Mouse (Mus musculus): ENCODE results near the gene Plppr2.
A peak's percentile ranks its signal among the peaks of the same experiment; 100 is the strongest.

Gene Plppr2

DNA sequence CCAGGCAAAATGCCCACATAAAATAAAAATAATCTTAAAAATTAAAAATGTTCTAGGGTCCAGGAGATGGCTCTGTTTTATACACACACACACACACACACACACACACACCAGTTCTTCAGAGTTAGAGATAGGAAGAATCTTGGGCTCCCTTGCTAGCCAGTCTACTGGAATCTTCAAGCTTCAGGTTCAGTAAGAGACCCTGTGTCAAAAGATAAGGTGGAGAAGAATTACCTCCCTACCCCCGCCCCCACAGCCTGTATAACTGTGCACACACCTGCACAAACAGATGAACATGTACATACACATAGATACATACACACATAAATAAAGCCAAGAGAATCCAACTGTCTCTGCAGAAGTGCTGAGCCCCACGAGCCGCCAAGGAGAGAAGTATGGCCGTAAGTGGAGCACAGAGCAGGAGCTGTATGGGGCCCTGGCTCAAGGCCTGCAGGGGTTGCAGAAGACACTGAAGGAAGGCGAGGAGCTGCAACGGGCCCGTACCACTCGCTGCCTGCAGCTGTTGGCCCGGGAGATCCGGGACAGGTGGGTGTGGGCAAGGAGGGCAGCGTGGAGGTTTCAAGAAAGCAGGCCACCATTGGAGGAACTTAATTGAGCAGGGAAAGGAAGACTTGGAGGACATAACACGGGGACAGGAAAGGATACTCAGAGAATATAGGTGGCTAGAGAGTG, 4.2 kb upstream of the Plppr2 start:
- no peak for DNase-seq

- no peak for DNase-seq
Observed at GRCm38 (mm10) chr9:21934021-21934420, 2.8 kb upstream of the Plppr2 start.

DNA sequence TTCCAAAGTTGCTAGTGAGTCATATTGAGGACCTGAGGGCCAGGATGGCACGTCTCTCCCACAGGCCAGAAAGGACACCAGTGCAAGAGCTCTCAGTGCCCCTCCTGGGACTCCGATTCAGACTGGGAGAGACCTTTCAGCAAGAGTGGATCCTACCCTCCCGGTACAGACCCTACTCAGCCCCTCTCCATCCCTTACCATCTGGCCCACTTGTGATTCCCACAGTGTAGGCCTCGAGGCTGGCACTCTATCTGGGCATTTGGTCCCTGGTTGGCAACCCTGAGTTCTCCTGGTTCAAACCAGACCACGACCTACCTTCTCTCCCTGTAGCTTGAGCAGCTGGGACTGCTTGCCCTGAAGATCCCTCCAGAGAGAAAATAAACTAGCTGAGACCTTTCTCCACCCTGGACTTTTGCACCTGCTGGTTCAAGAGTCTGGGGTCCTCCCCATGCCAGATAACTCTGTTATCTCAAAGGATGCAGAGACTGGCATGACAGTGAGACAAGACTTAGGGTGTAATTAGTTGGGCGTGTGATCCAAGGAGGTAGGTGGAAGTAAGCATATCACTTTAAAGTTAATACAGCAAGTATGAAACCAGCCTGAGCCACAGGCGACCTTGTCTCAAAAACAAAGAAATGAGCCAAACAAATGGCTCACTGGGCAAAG, 1.2 kb upstream of the Plppr2 start:
- no peak for DNase-seq

DNA sequence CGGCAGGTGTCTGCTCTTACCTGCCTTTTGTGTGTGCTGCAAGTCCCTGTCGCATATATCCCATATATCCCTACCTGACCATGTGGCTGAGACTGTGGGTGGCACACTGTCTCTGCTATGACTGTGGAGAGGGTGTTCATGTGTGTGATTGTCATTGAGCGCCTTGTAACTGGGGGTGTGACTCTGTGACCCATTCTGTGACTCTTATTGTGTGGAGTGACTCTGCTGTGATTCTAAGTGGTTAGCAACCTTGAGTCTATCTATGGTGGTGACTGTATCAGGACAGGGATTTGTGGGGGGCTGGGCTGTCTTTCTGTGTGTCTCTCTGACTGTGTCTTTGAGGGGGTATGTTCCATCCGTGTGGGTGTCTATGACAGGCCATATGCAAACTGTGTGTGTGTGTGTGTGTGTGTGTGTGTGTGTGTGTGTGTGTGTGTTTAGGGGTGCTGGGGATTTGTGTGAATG, 910 bp downstream of the Plppr2 start:
- no peak for DNase-seq

- no peak for DNase-seq
Observed at GRCm38 (mm10) chr9:21938234-21938855, 1.5 kb downstream of the Plppr2 start.

GRCm38 (mm10) chr9:21943046-21943445, 6.2 kb downstream of the Plppr2 start:
- DNase-seq, result no peak

DNA sequence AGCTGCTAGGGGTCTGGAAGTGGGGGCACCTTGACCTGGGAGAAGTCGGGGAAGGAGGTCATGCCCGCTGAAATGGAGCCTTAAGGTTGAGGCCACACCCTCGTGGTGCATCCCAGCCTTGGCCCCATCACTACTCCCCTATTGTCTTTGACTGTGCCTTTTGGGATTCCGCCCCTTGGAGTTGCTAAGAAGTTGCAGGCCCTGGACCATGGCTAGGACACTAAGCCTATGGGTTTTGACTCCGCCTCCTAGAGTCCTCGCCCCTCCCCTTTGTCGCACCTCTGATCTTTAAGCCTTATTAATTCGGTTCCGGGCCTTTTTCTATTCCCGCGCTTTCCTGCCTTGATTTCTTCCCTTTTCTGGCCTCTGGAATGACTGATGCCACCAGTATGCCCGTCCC, 6.8 kb downstream of the Plppr2 start:
- no peak for DNase-seq

- DNase-seq, result no peak
Observed at GRCm38 (mm10) chr9:21944267-21944666, 7.4 kb downstream of the Plppr2 start.

DNA sequence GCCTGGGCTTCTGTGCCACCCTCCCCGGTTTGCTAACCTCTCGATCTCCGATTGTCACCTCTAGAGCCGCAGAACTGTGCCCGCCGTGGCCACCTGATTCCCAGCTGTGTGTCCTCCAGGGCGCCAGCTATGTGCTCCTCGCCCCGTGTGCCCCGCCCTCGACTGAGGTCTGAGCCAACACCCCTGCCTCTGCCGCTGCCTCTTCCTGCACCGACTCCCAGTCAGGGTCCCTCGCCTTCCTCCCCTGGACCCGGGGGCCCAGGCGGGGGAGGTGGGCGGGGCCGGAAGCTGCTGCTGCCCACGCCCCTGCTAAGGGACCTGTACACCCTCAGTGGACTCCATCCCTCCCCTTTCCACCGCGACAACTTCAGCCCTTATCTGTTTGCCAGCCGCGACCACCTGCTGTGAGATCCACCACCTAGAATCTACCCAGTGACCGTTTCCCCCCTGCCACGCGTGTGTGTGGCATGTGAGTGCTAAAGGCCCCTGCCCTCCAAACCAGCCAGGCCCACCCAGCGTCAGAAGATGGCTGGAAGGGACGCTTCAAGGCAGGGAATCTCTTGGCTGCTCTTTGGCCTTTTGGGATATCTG, 10.8 kb downstream of the Plppr2 start:
- DNase-seq, result no peak

DNA sequence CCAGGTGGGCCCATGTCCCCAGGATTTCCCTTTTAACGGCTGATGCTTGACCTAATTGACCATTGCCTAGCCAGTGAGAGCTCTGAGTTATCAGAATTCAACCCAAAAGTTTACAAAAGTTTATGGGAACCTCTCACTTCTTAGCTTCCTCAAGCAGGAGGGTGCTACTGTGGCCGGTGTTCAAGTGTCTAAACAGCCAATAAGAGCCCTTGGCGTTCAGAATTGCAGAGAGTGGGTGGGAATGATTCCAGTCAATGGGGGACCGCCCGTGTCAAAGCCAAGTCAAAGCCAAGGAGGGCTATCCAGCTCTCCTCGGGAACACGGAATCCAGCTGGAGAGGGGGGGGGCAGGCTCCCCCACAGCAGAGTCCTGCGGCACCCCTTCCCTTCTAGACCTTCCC, 11.3 kb downstream of the Plppr2 start:
- no peak for DNase-seq

DNA sequence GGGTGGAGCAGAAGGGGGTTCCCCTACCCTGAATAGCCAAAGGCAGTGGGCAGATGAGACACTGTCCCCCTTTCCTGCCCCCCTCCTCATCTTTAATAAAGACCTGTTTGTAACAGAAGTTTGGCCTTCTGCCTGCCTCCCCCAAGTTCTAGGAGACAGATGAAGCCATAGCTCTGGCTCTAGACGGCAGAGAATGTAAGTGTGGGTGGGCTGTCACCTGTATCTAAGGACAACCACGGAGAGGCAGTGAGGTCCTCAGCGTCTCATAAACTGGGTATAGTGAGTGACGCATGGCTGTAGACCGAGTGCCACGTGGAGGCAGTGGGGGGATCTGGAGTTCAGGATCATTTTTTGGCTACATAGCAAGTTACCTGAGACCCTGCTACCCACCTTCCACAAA, 12.0 kb downstream of the Plppr2 start:
- no peak for DNase-seq

DNA sequence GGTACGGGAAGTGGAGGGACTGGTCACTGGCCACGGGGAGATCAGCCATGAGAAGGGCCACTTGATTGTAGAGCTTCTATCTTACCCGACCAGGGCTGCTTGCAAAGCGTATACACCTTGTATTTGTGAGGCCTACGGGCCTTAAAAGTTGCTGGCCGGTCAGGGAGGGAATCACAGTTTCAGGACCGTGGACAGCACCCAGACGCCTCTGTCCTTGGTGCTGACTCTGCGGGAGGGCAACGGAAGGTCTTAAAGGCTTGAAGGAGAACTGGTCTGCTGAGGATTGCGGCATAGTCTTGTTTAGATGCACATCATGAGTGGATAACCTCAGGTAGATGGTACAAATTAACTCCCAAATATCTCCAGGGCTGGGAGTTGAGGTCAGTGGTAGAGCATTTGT, 13.5 kb downstream of the Plppr2 start:
- DNase-seq, result peak; percentile 77

DNA sequence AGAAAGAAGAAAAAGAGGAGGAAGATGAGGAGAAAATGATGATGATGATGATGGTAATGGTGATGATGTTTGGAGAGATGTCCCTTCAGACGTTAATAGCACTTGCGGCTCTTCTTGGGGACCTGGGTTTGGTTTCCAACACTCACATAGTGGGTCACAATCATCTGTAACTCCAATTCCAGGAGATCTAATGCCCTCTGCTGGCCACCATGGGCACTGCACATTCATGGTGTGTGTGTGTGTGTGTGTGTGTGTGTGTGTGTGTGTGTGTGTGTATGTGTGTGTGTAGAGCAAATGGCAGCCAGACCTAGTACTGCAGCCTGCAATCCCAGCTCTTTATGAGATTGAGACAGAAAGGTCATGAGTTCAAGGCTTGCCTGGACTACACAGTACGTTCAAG, 15.1 kb downstream of the Plppr2 start:
- no peak for DNase-seq

DNA sequence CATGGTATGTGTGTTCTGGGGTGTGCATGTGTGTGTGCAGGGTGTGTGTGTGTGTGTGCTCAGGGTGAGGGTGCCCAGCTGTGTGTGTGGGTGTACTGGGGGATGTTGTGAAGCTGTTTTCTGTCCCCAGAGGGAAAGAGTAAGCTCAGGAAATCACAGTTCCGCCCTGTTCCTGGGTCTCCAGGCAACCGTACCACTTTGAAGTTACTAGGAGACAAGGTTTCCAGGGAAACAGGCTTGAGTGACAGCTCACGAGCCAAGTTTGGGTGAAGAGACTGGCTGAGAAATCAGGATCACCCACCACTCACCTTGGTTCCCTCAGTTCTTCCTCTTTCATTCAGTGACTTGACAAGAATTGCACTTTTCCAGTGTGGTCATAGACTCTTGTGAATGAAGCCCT, 16.8 kb downstream of the Plppr2 start:
- no peak for DNase-seq

- no peak for DNase-seq
Observed at GRCm38 (mm10) chr9:21954635-21955034, 17.8 kb downstream of the Plppr2 start.

DNA sequence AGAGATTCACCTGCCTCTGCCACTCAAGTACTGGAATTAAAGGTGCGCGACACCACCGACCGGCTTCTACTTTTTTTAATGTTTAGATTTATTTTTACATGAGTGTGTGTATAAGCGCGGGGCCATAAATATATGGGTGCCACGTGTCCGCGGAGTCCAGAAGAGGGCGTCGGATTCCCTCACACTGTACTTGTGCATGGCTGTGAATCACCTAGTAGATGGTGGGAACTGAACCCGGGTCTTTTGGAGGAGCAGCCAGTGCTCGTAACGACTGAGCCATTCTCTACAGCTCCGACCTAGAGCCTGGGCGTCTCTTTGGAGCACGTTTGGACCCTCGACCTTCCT, 18.4 kb downstream of the Plppr2 start:
- no peak for DNase-seq

- DNase-seq, result peak; percentile 100
Observed at GRCm38 (mm10) chr9:21955570-21956281, 18.9 kb downstream of the Plppr2 start, which contains the start of gene Swsap1. Swsap1 (plus strand) TSS chr9:21955755.

DNA sequence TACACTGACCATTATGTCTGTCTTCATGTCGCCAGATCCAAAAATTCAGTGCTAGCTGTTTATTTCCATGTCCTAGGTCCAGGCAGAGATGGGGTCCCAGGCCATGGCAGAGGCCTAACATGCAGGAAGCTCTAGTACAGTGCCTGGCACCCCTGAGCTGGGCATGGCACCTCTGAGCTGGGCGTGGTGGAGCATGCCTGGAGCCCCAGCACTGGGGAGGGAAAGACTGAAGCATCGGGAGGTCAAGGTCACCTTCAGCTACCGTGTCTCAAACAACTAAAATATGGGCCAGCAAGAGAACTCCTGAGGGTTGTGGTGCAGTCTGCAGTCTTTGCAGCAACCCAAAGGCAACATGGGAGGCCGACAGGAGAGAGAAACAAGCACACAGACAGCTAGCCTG, 21.5 kb downstream of the Plppr2 start:
- no peak for DNase-seq

GRCm38 (mm10) chr9:21959244-21959643, 22.4 kb downstream of the Plppr2 start:
- DNase-seq, result no peak

DNA sequence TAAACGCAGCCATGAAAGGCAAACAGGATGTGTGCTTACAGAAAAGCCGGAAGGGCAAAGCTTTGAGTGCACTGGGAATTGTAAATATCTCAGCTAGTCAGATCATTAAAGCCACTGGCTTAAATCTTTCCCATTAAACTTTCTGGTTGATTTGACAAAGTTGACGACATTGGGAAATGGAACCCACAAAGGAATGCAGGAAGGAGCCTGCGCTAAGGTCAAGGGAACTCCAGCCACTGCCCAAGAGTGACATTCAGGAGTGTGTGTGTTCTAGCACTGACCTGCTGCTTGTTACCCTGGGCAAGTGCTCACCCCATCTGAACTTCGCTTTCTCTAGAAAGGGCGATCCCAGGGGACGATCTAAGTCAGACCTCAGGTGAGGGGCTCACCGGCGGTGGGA, 23.3 kb downstream of the Plppr2 start:
- DNase-seq, result peak; percentile 34

GRCm38 (mm10) chr9:21960558-21961208, 23.9 kb downstream of the Plppr2 start:
- DNase-seq, result peak; percentile 51

GRCm38 (mm10) chr9:21961366-21961980, 24.6 kb downstream of the Plppr2 start:
- peak; percentile 29 for DNase-seq

Measured in kidney, adult 18-20 months (tissue).